Mouse (Mus musculus) embryonic fibroblast, embryonic 13.5 days (primary cell): ENCODE data around the gene Rundc1.

Experiments
- CTCF ChIP-seq: IDR thresholded peaks from 2 replicates; pipeline ENCODE4 v1.5.1; 2011; ENCODE audit warnings: mild to moderate bottlenecking, control low read depth, low read length, moderate library complexity, borderline replicate concordance; ENCODE audit not compliant: insufficient read depth
- POLR2A ChIP-seq: IDR thresholded peaks from 2 replicates; pipeline ENCODE4 v1.6.1; 2011; ENCODE audit warnings: low read depth, mild to moderate bottlenecking, control low read depth, low read length, moderate library complexity

GRCm38 (mm10) chr11:101420148-101420547 is 4.7 kb upstream of the Rundc1 start:
- TF ChIP-seq CTCF (no peak), POLR2A (no peak)
